Mouse (Mus musculus): ENCODE results near the gene Eif2b2. TPM values are rescaled to one million over a fixed set of nuclear protein-coding genes. Genes with fewer than 3 reads are reported as not detected.
A peak's percentile ranks its signal among the peaks of the same experiment; 100 is the strongest.

The Eif2b2 gene
- polyA plus RNA-seq, 1 experiment from 2014 or later = 98.9 TPM

GRCm38 (mm10) chr12:85208687-85209199 is 10.5 kb upstream of the Eif2b2 start:
- Histone ChIP-seq H3K4me1 (replicated peaks; ENCODE audit: control insufficient read depth, insufficient read depth, low read length) (no peaks in the 10 kb centered on the region), H3K36me3 (ENCODE audit: control insufficient read depth, insufficient read depth, low read length) (no peaks in the 10 kb centered on the region), H3K9me3 (ENCODE audit: control insufficient read depth, low read length) (no peaks in the 10 kb centered on the region), H3K9ac (ENCODE audit: low read length) (no peak overlapping the region), H3K27me3 (ENCODE audit: control insufficient read depth, insufficient read depth, low read length) (no peaks in the 10 kb centered on the region), H3K4me2 (ENCODE audit: low read depth, low read length, severe bottlenecking) (no peak overlapping the region), H3K4me3 (ENCODE audit: low read depth, low read length) (no peak overlapping the region), H3K27ac (ENCODE audit: low read depth, low read length) (no peak overlapping the region)
- WGBS = 43% methylated on average over 7 of the region's 7 CpGs
- ATAC-seq (replicated peaks; ENCODE audit: low FRiP score) (no peak), DNase-seq (ENCODE audit: low spot score) (no peak)

- no peak overlapping the region for H3K27ac ChIP-seq (ENCODE audit: low read depth, low read length)
- WGBS = 81% methylated on average over 5 of the region's 5 CpGs
- H3K36me3 ChIP-seq (ENCODE audit: control insufficient read depth, insufficient read depth, low read length) = no peaks in the 10 kb centered on the region
- DNase-seq (ENCODE audit: low spot score) (no peak), ATAC-seq (replicated peaks; ENCODE audit: low FRiP score) (no peak)
- H3K4me2 ChIP-seq (ENCODE audit: low read depth, low read length, severe bottlenecking) = no peak overlapping the region
- peaks cover under 1% of the 10 kb centered on the region; the same call in 1 of the 2 replicates for H3K4me1 ChIP-seq (replicated peaks; ENCODE audit: control insufficient read depth, insufficient read depth, low read length)
- no peaks in the 10 kb centered on the region for H3K27me3 ChIP-seq (ENCODE audit: control insufficient read depth, insufficient read depth, low read length)
- no peak overlapping the region for H3K4me3 ChIP-seq (ENCODE audit: low read depth, low read length)
- H3K9me3 ChIP-seq (ENCODE audit: control insufficient read depth, low read length) = no peaks in the 10 kb centered on the region
- no peak overlapping the region for H3K9ac ChIP-seq (ENCODE audit: low read length)
Measured at GRCm38 (mm10) chr12:85215031-85215430, 4.2 kb upstream of the Eif2b2 start.

GRCm38 (mm10) chr12:85217733-85218310 is 1.5 kb upstream of the Eif2b2 start:
- Histone ChIP-seq H3K36me3 (ENCODE audit: control insufficient read depth, insufficient read depth, low read length) (no peaks in the 10 kb centered on the region), H3K4me3 (ENCODE audit: low read depth, low read length) (no peak overlapping the region), H3K4me1 (replicated peaks; ENCODE audit: control insufficient read depth, insufficient read depth, low read length) (peaks cover 2% of the 10 kb centered on the region; the same call in 1 of the 2 replicates), H3K27me3 (ENCODE audit: control insufficient read depth, insufficient read depth, low read length) (no peaks in the 10 kb centered on the region), H3K9ac (ENCODE audit: low read length) (no peak overlapping the region), H3K4me2 (ENCODE audit: low read depth, low read length, severe bottlenecking) (no peak overlapping the region), H3K9me3 (ENCODE audit: control insufficient read depth, low read length) (no peaks in the 10 kb centered on the region), H3K27ac (ENCODE audit: low read depth, low read length) (no peak overlapping the region)
- no peak for DNase-seq (ENCODE audit: low spot score)
- 90% methylated on average over 2 of the region's 2 CpGs for WGBS
- no peak for ATAC-seq (replicated peaks; ENCODE audit: low FRiP score)

- no peak for DNase-seq (ENCODE audit: low spot score)
- ATAC-seq (replicated peaks; ENCODE audit: low FRiP score) = no peak; the same call in 1 of the 2 replicates
- H3K9me3 ChIP-seq (ENCODE audit: control insufficient read depth, low read length) = no peaks in the 10 kb centered on the region
- H3K36me3 ChIP-seq (ENCODE audit: control insufficient read depth, insufficient read depth, low read length) = peaks cover 5% of the 10 kb centered on the region; the same call in 1 of the 2 replicates
- peak overlapping the region; percentile 68 for H3K4me3 ChIP-seq (ENCODE audit: low read depth, low read length)
- peak overlapping the region; percentile 73 for H3K4me2 ChIP-seq (ENCODE audit: low read depth, low read length, severe bottlenecking)
- H3K9ac ChIP-seq (ENCODE audit: low read length) = peak overlapping the region; percentile 64
- 5% methylated on average over 12 of the region's 12 CpGs for WGBS
- H3K27ac ChIP-seq (ENCODE audit: low read depth, low read length) = no peak overlapping the region
- H3K27me3 ChIP-seq (ENCODE audit: control insufficient read depth, insufficient read depth, low read length) = no peaks in the 10 kb centered on the region
- H3K4me1 ChIP-seq (replicated peaks; ENCODE audit: control insufficient read depth, insufficient read depth, low read length) = peaks cover 2% of the 10 kb centered on the region; the same call in 1 of the 2 replicates
Measured at GRCm38 (mm10) chr12:85219905-85220290, 617 bp downstream of the Eif2b2 start.

- Histone ChIP-seq H3K36me3 (ENCODE audit: control insufficient read depth, insufficient read depth, low read length) (peaks cover 7% of the 10 kb centered on the region), H3K4me1 (replicated peaks; ENCODE audit: control insufficient read depth, insufficient read depth, low read length) (no peaks in the 10 kb centered on the region), H3K27me3 (ENCODE audit: control insufficient read depth, insufficient read depth, low read length) (no peaks in the 10 kb centered on the region), H3K9ac (ENCODE audit: low read length) (no peak overlapping the region), H3K4me2 (ENCODE audit: low read depth, low read length, severe bottlenecking) (no peak overlapping the region), H3K9me3 (ENCODE audit: control insufficient read depth, low read length) (no peaks in the 10 kb centered on the region), H3K27ac (ENCODE audit: low read depth, low read length) (no peak overlapping the region), H3K4me3 (ENCODE audit: low read depth, low read length) (no peak overlapping the region)
- ATAC-seq (replicated peaks; ENCODE audit: low FRiP score) (no peak), DNase-seq (ENCODE audit: low spot score) (no peak)
- WGBS = 77% methylated on average over 7 of the region's 7 CpGs
Measured at GRCm38 (mm10) chr12:85227227-85227626, 7.9 kb downstream of the Eif2b2 start.

- no peaks in the 10 kb centered on the region for H3K4me1 ChIP-seq (replicated peaks; ENCODE audit: control insufficient read depth, insufficient read depth, low read length)
- no peak overlapping the region for H3K27ac ChIP-seq (ENCODE audit: low read depth, low read length)
- H3K9ac ChIP-seq (ENCODE audit: low read length) = no peak overlapping the region
- no peak for ATAC-seq (replicated peaks; ENCODE audit: low FRiP score)
- no peaks in the 10 kb centered on the region for H3K9me3 ChIP-seq (ENCODE audit: control insufficient read depth, low read length)
- H3K4me2 ChIP-seq (ENCODE audit: low read depth, low read length, severe bottlenecking) = no peak overlapping the region
- no peak for DNase-seq (ENCODE audit: low spot score)
- H3K4me3 ChIP-seq (ENCODE audit: low read depth, low read length) = no peak overlapping the region
- H3K27me3 ChIP-seq (ENCODE audit: control insufficient read depth, insufficient read depth, low read length) = no peaks in the 10 kb centered on the region
- 66% methylated on average over 15 of the region's 15 CpGs for WGBS
- peaks cover 7% of the 10 kb centered on the region for H3K36me3 ChIP-seq (ENCODE audit: control insufficient read depth, insufficient read depth, low read length)
Measured at GRCm38 (mm10) chr12:85227876-85228599, 8.8 kb downstream of the Eif2b2 start.

GRCm38 (mm10) chr12:85233376-85234358 is 14.4 kb downstream of the Eif2b2 start:
- Histone ChIP-seq H3K9me3 (ENCODE audit: control insufficient read depth, low read length) (no peaks in the 10 kb centered on the region), H3K36me3 (ENCODE audit: control insufficient read depth, insufficient read depth, low read length) (no peaks in the 10 kb centered on the region; the same call in 1 of the 2 replicates)
- 85% methylated on average over 21 of the region's 21 CpGs for WGBS

GRCm38 (mm10) chr12:85237553-85237952 is 18.3 kb downstream of the Eif2b2 start:
- H3K9ac ChIP-seq (ENCODE audit: low read length) = no peak overlapping the region
- H3K36me3 ChIP-seq (ENCODE audit: control insufficient read depth, insufficient read depth, low read length) = no peaks in the 10 kb centered on the region; the same call in 1 of the 2 replicates
- H3K4me1 ChIP-seq (replicated peaks; ENCODE audit: control insufficient read depth, insufficient read depth, low read length) = no peaks in the 10 kb centered on the region
- H3K27ac ChIP-seq (ENCODE audit: low read depth, low read length) = no peak overlapping the region
- ATAC-seq (replicated peaks; ENCODE audit: low FRiP score) = no peak
- H3K27me3 ChIP-seq (ENCODE audit: control insufficient read depth, insufficient read depth, low read length) = no peaks in the 10 kb centered on the region
- WGBS = 97% methylated on average over 5 of the region's 5 CpGs
- DNase-seq (ENCODE audit: low spot score) = no peak
- H3K4me2 ChIP-seq (ENCODE audit: low read depth, low read length, severe bottlenecking) = no peak overlapping the region
- no peaks in the 10 kb centered on the region for H3K9me3 ChIP-seq (ENCODE audit: control insufficient read depth, low read length)
- H3K4me3 ChIP-seq (ENCODE audit: low read depth, low read length) = no peak overlapping the region

More at GRCm38 (mm10) chr12:85233376-85234358, 14.4 kb downstream of the Eif2b2 start:
- Histone ChIP-seq H3K4me3 (ENCODE audit: low read depth, low read length) (no peak overlapping the region), H3K27ac (ENCODE audit: low read depth, low read length) (no peak overlapping the region), H3K27me3 (ENCODE audit: control insufficient read depth, insufficient read depth, low read length) (no peaks in the 10 kb centered on the region), H3K9ac (ENCODE audit: low read length) (no peak overlapping the region), H3K4me1 (replicated peaks; ENCODE audit: control insufficient read depth, insufficient read depth, low read length) (no peaks in the 10 kb centered on the region), H3K4me2 (ENCODE audit: low read depth, low read length, severe bottlenecking) (no peak overlapping the region)
- DNase-seq (ENCODE audit: low spot score) (no peak), ATAC-seq (replicated peaks; ENCODE audit: low FRiP score) (no peak)

Measured in forebrain, embryonic 11.5 days (tissue).